Mouse (Mus musculus) adrenal gland, postnatal 36 days (tissue): ENCODE measurements at regions not wholly inside any gene's neighbourhood (a gene's known extent, or its start where the extent isn't known, plus 50 kb on each side); places are given as distances from the start of the nearest gene placed in this dataset.

Experiments used
- DNase-seq, 2 experiments: peaks; one replicate each; pipeline ENCODE4 v3.0.0; 2021; ENCODE audit warnings: mixed read lengths in 1 of 2

- DNase-seq, result no peak
Observed at GRCm38 (mm10) chr8:116117919-116118318, 386.9 kb upstream of the Dynlrb2 start.

DNA sequence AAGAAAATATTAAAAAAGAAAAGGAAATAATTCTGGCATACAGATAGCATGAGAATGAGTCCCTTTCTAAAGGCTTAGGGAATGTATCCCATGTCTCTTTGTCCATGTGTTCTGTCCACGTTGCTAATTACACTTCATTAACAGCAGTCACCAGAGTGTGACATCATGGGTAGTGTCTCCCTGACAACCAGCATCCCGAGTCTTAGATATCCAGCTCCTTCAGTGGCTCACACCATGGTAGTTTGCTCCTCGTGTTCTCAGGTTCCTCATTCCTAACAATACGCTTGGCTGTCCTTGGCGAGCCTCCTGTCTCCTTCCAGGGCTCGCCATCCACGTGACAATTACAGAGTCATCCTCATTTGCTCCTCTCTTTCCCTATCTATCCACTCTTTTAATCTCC lies 388.1 kb upstream of the Dynlrb2 start:
- no peak for DNase-seq

DNA sequence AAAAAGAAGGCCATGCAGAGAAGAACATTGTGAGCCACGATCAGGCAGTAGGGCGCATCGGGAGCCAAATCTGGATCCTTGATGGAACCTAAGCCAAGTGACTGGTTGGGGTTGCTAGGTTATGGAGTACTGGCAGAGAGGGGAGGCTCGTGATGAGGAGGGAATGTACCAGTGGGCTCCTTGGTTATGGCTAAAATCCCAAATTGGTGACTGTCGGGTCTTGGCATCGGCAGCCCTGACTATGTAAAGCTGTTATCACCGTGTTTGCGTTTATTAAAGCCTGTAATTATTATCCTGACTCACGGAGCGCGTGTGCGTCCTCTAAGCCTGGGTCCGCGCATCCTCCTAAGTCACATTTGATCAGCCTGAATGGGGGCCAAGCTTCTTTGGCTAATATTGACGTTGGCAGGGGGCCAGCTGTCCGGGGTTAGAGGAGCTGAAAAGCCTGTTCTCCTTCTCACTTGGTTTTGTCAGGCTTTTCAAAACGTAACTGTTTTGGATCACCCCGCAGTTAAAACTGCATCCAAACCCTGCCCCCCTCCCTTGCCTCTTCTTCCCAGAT lies 388.9 kb upstream of the Dynlrb2 start:
- peak; percentile 40 to 42 for DNase-seq

DNA sequence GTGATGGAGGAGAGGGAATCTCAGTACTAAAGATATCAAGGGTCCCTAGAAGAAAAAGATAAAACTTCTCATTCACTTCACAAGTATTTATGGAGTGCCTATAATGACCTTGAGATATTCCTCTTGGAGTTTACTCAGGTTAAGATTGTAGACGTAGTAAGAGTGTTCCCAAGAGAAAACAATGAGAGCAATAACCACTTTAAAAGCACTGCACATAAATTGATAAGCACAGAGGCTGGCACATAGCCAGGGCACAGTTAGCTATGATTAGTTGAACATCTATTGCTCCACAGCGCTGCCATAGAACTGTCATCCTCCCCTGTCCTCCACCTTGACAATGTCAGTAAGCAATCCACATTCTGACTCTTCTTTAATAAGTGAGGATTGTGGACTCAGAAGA lies 389.8 kb upstream of the Dynlrb2 start:
- DNase-seq, result no peak

DNA sequence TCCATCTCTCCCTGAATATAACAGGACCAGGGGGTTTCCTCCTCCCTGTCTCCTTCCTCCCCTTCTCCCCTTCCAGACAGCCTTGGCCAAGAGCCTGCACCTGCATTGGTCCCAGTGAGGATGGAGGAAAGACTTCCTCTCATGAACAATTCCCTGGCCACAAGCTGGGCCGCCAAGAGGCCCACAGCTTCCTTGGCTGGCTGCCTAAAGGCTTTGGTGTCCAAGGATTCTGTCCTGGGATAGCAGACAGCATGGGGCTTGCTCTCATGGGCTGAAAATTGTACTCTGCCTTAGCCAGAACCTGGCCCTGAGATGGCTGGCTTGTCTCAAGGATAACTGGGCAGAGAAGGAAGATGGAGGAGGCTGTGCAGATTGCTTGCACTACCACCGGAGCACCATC lies 390.3 kb upstream of the Dynlrb2 start:
- DNase-seq, result peak; percentile 47 to 67

GRCm38 (mm10) chr8:116111168-116111567 lies 393.6 kb upstream of the Dynlrb2 start:
- DNase-seq, result no peak

GRCm38 (mm10) chr8:116096666-116097065 lies 389.1 kb upstream of the Maf start:
- peak; percentile 11 to 17 for DNase-seq

DNA sequence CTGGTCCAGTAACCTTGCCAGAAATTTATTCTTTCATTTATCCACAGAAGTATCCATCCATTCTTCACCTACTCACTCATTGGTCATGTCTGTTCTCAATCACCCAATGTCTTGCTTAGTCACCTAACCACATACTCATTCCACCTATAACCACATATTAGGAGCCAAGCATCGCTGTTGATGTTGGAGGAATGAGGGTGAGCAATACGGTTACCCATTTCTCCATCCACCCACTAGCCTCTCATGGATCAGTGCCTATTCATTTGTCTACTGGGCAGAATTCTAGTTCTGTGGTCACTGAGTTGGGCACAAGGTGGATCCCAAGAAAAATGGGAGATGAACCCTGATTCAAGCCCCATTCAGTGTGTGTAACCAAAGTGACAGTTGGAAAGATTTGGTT lies 375.6 kb upstream of the Maf start:
- DNase-seq, result no peak

DNA sequence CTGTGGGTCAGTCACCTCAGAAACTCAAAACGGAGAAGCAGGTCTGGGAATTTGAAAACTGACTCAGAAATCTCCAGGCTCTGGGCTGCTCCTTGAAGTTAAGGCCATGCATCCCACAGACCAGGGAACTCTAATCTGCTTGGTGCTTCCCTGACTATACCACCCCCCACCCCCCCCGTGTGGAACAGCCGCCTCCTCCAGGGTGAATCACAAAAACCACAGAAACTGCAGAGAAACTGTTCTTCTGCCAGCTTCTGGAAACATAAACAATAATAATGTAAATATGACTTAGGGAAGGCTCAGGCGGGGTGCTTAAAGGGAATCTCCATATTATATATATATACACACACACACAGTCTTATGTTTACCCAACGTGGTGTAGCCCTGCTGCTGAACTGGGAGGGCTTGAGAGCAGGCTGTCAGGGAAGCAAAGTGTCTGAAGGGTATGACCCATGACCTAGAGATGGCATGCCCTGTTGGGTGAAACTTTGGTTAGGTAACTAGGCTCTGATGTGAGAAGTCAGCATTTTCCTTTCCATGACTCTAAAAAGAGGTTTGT lies 371.3 kb upstream of the Maf start:
- no peak for DNase-seq

DNA sequence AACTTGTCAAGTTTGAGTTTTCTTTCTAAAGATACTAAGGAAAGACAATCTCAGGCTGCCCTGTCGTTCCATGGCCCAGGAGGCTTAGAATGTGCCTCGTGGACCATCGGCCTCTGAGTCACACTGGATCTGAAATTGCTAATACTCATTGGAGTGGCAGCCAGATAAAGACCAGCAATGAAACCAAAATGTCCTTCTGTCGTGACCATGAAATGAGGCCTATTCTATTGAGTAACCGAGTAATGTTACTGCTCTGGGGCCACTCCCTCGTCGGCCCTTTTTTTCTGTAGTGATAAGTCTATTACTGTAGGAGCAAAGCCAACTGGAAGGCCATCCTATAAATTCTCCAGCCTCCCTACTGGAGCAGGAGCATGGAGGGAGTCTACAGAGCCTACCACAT lies 363.9 kb upstream of the Maf start:
- peak; percentile 30 to 64 for DNase-seq

DNA sequence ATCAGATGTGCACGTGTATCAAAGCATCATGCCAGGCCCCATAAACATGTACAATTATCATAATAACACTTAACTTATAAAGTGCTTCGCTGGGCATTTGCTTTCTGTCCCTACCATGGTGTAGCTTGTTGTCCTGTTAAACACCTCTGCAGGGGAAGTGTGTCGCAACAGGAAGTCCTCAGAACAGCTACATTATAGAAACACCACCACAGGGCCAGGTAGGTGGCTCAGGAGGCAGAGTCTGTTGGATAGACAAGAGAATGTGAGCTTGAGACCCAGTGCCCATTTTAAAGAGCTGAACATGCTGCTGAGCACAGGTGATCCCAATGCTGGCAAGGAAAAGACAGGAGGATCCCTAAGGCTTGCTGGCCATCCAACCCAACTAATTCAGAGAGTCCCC lies 361.9 kb upstream of the Maf start:
- DNase-seq, result no peak

DNA sequence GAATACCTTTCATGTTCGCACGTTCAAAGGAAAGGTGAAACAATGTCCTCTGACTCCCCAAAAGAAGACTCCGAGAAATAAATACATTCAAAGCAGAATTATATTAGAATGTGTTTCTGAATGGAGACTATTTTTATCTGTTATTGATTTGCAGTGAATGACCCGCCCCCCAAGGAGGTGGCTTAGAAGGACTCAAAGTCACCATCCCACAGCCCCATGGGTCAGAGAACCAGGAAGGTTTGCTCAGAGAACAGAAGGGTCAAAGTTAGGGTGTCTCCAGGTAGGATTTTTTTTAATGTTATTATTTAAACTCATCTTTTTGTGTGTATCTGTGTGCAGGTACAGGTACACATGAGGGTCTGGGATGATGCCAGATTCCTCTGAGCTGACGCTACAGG lies 360.4 kb upstream of the Maf start:
- DNase-seq, result no peak

GRCm38 (mm10) chr8:116067182-116067977 lies 359.8 kb upstream of the Maf start:
- no peak for DNase-seq

GRCm38 (mm10) chr8:116065871-116066270 lies 358.3 kb upstream of the Maf start:
- DNase-seq, result no peak

- no peak for DNase-seq
Observed at GRCm38 (mm10) chr8:116065327-116065726, 357.7 kb upstream of the Maf start.

DNA sequence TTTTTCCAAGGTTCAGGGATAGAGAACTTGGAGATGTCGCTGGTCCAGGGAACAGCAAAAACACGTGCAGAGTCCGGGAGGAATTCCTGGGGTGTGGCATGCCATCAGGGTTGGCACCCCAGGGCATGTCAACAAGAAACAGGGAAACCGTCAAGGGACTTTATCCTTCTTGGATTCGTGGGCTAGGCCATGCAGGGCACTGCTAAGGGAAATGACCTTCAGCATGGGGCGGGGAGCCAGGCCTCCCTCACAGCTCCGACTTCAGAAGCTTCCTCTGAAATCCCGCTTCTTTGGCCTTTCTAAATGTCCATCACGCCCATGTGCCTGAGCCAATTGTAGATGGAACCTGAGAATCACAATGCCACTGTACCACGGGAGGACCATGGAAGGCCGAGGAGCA lies 357.0 kb upstream of the Maf start:
- no peak for DNase-seq

GRCm38 (mm10) chr8:116063541-116063940 lies 355.9 kb upstream of the Maf start:
- peak in 1 of 2 experiments; percentile 20 for DNase-seq

GRCm38 (mm10) chr8:116053483-116053882 lies 345.9 kb upstream of the Maf start:
- no peak for DNase-seq

- DNase-seq, result no peak
Observed at GRCm38 (mm10) chr8:116053043-116053442, 345.4 kb upstream of the Maf start.

GRCm38 (mm10) chr8:116048480-116048879 lies 340.9 kb upstream of the Maf start:
- DNase-seq, result no peak

- no peak for DNase-seq
Observed at GRCm38 (mm10) chr8:116046859-116047258, 339.3 kb upstream of the Maf start.

- no peak for DNase-seq
Observed at GRCm38 (mm10) chr8:116045526-116045925, 337.9 kb upstream of the Maf start.

GRCm38 (mm10) chr8:116043381-116043780 lies 335.8 kb upstream of the Maf start:
- peak in 1 of 2 experiments; percentile 24 for DNase-seq

DNA sequence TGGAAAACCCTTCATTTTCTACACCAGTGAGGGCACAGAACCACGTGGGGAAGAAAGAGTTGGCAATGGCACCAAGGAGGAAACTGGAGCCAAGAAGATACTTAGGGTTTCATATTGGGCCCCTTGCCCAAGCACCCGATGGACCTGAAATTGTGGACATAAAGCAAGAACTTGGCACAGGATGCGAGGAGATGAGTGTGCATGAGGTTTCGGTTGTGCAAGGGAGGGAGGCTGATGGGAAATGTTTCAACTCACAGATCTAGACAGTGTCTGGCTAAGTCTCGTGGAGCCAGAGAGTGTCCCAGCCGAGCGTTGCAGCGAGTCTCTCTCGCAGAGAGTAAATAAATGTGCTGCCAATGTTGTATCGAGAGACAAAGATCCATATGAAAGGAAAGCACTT lies 323.4 kb upstream of the Maf start:
- peak in 1 of 2 experiments; percentile 16 for DNase-seq
